Mouse (Mus musculus) liver, adult 2 months (tissue): Measurements from ENCODE around the gene Sgsm2.

ENCODE experiments used
- CTCF ChIP-seq: fragments of 200-500 bp; IDR thresholded peaks from 2 replicates; pipeline ENCODE4 v1.5.1; 2011; ENCODE audit warnings: low read depth, low read length, control low read depth
- POLR2A ChIP-seq: fragments of 200-500 bp; IDR thresholded peaks from 2 replicates; pipeline ENCODE4 v1.6.1; 2011; ENCODE audit warnings: low read length, control low read depth; ENCODE audit not compliant: insufficient read depth; ENCODE audit errors: extremely low read depth

- TF ChIP-seq POLR2A (peak; percentile 7; the same call in 1 of the 2 replicates), CTCF (no peak; the same call in 1 of the 2 replicates)
Observed at GRCm38 (mm10) chr11:74830256-74831161, 66.4 kb downstream of the Sgsm2 start, which contains the start of gene Mnt.
